Mouse (Mus musculus) testis, adult 2 months (tissue): ENCODE measurements around the gene Sf3b5.

Source experiments
- CTCF ChIP-seq: fragments of 200-500 bp; IDR thresholded peaks from 2 replicates; pipeline ENCODE4 v1.5.1; 2012; ENCODE audit warnings: low read depth, mild to moderate bottlenecking, inconsistent platforms, low read length, moderate library complexity; ENCODE audit not compliant: control insufficient read depth, insufficient read depth, insufficient replicate concordance
- POLR2A ChIP-seq: fragments of 200-500 bp; IDR thresholded peaks from 2 replicates; pipeline ENCODE4 v1.6.1; 2012; ENCODE audit warnings: low read depth, mild to moderate bottlenecking, inconsistent platforms, low read length, moderate library complexity; ENCODE audit not compliant: control insufficient read depth

DNA sequence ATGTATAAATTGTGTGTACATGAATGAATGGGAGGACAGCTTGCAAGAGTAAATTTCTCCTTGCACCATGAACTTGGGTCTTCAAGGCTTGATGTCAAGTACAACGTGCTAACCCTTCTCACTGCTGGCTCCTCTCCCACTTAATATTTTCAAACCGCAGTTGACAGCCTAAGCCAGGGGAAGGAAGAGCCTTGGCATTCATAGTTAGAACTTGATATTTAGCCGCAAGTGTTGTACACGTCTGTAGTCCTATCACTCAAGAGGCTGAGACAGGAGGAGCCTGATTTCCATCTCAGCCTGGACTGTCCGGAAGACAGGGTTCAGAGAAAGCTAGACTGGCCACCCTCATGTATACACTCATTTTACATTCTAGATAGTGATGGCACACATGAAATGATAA is 22.6 kb downstream of the Sf3b5 start:
- TF ChIP-seq CTCF (no peak), POLR2A (no peak)
